Mouse (Mus musculus): ENCODE measurements around the gene Lmbr1.
"Not testable (repeated sequence)": the region's sequence is repeated elsewhere in the genome, so short reads cannot be mapped to it uniquely, and the experiment has no call there.

The Lmbr1 gene

DNA sequence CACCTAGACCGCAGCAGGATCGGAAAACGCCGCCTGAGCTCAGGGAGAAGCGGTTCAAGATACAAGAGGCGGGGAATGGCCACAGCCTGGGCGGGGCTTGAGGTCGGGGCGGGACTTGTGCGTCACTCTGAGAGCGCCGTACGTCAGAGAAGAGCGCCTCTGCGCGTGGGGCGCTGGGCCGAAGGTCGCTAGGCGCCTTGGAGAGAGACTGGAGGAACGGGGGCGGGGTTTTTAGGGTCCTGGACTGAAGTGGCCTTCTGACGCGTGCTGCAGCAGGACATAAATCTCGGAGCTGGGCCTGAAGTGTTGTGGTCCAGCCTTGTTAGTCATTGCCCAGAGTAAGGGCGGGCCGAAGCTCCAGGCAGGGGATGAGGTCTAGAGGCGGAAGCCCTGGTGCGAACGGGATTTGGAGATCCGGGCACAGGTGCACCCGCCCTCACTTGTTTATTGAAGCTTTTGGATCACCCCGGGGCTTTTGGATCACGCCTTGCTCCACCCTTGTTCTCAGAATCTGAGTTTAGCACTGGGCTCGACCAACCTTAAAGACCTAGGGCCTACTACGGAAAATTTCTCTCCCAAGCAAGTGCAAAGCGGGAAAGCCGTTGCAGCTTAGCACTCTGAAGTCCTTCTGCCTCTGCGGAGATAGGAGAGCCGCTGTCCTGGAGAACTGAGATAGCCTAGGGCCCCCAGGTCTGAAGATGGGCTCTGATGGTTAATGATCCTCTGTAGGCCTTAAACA lies at the start of gene Lmbr1:
TSS of gene Lmbr1 (minus strand) at position 93 of the 739 bp plus-strand sequence.
- peak; percentile 94 for DNase-seq (ENCODE audit: low spot score)

DNA sequence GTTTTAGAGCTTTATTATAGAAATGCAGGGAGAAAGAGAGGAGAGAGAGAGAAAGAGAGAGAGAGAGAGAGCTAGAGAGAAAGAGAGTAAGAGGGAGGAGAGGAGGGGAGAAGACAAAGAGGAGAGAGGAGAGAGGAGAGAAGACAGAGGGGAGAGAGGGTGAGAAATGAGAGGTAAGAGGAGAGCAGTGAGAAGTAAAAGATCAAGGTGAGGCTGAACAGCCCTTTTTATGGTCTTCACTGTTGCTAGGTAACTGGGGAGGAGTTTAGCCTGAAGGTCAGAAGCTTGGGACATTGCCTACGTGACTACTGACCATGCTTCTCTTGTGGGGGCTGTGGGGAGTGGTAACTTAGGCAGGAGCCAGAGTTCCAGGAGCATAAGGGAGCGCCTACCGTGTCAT lies 45.1 kb upstream of the Lmbr1 start:
- DNase-seq (ENCODE audit: low spot score): not testable (repeated sequence)

DNA sequence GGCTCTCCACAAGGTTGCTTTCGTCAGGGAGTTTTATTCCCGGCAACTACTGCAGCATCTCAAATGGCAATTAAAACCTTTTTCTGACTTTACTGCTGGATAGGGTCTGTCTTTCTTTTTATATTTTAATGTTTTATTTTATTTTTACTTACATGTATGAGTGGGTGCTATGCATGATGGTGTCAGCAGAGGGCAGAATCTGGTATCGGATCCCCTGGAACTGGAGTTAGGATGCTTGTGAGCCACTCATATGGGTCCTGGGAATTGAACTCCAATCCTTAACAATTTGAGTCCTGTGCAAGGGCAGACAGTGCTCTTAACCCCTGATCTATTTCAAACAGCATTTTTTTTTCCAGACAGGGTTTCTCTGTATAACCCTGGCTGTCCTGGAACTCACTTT lies 34.9 kb upstream of the Lmbr1 start:
- DNase-seq (ENCODE audit: low spot score): no peak

DNA sequence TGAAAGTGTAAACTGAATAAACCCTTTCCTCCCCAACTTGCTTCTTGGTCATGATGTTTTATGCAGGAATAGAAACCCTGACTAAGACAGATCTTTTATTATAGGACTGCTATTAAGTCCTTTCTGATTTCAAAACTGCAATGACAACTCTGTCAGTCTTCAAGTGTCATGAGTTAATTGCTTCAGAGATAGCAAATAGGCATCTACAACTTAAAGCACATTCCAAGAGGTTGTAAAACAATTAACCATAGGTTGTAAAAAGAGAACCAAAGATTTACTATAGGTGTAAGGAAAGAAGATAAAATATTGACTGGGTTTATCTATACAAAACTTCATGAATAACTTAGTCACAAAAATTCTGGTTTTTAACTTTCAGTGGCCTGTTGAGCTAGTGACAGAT lies 32.7 kb upstream of the Lmbr1 start:
- no peak for DNase-seq (ENCODE audit: low spot score)

DNA sequence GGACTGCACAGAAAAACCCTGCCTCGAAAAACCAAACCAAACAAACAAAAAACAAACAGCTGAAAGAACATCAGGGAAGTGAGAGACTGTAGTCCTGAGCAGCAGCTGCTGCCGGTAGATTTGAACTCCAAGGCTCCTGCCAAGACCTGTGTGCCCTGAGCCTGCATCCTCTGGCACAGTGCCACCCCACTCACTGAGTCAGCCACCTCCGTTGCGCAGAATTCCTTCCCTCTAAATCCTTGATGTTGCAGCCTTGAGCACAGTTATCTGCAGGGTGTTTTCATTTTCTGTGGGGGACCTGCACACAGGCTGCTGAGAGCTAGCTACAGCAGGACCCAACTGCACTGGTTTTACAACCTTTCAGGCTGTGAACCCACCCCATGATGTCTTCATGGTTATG lies 20.2 kb upstream of the Lmbr1 start:
- no peak for DNase-seq (ENCODE audit: low spot score)

DNA sequence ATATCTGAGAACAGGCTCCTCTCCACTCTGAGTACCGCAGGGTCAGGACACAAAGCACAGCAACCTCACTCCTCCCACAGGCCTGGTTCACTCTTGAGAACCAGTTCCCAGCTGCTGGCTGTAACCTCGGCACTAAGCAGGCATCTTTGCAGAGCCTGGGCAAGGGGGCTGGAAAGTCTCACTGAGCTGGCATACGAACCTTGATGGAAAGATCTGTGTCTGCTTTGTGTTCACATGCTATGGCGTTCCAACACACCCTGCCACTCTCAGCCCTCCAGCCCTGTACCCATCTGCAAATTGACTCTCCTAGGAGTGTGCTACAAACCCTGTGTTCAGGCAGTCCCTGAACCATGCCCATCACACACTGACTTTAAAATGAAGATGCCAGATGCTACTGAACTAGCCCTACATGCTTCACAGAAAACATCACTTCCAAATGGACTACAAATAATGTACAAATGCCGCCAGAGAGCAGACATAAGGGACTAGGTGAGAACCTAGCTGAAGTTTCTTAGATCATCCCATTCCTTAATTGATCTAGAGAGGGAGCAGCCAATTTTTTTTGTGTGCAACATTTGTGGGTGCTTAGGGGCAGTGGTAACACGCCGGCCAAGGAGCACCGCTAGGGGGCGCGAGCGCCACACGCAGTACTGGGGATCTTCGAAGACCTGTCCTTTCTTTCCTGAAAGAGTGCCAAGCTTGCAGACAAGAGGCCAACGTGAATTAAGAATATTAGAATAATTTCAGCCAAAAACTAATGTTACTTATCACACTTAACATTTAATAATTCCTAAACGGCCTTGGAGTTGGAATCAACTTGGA lies 11.0 kb upstream of the Lmbr1 start:
- peak; percentile 70 for DNase-seq (ENCODE audit: low spot score)

DNA sequence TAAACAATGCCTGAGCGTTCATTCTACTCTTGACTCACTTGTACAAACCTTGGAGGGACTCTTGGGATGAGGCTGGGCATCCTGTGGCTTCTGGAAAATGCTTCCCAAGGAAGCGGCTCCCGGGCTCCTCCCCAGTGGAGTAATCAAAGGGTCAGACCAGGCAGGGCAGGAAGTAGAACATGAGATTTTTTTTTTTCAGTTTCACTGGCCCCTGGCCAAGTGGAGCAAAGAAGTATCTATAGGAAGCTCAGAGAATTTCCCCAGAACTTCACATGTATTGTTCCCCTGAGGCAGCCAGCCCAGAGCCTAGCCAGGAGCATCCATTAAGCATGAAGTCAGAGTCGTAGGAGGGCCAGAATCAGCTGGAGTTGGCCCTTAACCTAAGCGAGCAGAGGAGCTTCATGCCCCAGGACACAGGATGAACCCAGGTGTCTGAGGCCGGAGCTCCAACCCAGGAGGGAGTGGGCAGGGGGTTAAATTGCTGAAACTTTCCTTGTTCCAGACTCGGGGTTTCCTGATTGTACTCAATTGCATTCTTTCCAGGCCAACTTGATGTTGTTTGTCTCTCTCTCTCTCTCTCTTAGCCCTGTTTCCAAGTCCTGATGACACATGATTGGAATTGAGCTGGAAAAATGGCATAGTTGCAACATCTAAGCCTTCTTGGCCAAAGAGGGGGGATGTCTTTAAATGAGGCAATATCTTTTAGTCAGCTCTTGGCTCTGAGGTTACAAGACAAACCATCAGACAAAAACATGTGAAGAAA lies 10.2 kb upstream of the Lmbr1 start:
- no peak for DNase-seq (ENCODE audit: low spot score)

DNA sequence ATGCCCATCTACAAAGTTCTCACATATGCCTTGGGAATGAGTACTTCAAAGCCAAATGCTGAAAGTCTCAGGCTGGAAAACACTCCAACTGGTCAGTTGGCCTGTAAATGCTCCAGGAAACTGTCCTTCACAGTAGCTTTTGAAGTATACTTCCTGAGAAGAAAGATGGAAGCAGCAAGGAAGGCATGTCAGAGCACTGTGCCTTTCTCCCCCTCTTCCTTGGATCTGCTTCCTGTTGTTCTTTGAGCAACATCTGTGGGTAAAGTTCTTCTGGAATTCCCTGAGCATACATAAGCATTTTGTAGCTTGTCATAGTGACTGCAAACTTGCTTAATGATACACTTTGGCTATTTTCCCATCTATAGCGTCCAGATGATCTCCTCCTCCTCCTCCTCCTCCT lies 9.4 kb upstream of the Lmbr1 start:
- no peak for DNase-seq (ENCODE audit: low spot score)

DNA sequence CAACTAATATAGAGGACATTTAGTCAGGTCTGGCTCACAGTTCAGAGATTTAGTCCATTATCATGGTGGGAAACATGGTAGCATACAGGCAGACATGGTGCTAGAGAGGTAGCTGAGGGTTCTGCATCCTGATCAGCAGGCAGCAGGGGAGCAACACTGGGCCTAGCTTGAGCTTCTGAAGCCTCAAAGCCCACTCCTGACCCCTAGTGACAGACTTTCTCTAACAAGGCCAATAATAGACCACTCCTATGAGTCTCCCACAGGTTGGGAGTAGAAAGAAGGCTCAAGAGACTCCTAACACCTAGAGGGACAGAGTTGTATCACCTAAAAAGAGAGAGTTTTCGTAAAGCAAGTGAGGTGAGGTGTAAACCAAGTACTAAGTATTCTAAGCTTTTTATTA lies 4.6 kb upstream of the Lmbr1 start:
- DNase-seq (ENCODE audit: low spot score): no peak

DNA sequence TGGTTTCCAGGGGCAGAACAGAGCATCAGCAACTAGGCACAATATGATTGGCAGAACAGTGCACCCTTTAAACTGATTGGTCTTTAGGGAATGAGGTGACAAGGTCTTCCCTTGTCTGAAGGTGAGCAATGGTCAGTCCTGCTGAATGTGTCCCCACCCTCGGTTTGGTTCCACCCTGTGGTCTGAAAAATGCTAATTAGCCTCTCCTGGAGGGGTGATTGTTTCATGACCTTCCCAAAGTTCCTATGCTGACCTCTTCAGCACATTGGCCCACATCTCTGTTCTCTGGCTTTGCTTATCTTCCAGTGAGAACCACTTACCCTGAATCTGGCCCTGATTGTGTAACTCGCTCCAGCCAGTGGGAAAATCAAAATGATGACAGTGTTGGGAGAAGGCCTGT lies 1.9 kb upstream of the Lmbr1 start:
- no peak for DNase-seq (ENCODE audit: low spot score)

DNA sequence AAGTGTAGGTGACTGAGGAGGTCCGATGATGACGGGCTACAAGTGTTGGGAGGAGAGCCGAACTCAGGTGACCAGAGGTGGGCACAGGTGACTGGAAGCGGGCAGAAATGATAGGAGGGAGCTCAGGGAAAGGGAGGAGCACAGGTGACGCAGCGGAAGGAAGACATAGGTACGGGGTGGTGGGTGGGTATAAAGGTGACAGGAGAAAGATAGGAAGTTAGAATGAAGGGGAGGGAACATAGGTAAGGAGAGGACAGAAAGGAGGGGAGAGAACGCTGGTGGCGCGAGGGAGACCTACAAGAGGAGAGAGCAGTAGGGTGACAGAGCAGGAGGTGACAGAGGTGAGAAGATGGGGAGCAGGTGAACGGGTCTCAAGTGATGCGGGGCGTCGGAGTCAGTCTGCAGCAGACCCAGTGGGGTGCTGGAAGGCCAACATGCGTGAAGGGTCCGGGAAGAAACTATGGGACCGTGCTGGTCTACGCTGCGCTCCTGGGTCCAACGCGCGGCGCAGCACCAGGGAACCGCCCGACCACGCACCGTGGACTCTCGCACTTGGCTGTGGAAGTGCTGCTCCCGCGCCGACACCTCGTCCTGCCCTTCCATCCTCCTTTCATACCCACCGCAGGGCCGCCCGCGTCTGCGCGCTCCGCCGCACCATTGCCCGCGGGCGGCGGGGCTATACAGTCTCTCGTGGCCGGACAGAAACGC lies 446 bp downstream of the Lmbr1 start:
- peak; percentile 26 for DNase-seq (ENCODE audit: low spot score)

DNA sequence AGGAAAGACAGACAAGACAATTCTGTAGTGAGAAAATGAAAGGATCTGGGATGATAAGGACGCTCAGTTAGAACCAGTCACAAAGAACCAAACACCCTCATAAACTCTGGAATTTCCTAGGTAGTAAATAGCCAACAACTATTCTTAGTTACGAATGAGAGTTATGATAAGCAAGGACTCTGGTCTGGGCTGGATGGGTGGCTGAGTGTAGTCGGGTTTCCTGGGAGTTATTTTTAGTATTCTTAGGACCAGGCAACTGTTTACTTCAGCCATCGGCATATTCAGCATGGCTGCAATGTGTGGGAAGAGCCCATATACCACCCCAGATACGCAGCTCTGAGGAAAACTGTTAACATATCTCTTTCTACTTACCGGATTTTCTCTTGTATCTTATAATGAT lies 14.7 kb downstream of the Lmbr1 start:
- DNase-seq (ENCODE audit: low spot score): no peak

DNA sequence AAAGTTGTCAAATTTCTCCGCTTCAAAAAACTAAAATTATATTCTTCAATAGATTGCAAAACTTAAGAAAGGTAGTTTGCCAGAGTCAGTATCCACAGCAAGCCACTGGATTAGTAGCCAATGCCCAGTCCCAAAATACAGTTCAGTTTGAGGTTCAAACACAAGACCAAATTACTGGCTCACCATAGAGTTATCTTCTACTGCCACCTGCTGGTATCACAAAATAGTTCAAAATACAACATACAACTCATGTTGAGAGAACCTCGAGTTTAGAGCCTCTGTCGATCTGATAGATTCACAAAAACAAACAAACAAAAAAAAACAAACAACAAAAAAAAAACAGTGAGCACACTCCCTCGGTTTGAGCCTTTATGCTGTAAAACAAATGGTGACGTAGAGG lies 42.4 kb downstream of the Lmbr1 start:
- DNase-seq (ENCODE audit: low spot score): no peak

DNA sequence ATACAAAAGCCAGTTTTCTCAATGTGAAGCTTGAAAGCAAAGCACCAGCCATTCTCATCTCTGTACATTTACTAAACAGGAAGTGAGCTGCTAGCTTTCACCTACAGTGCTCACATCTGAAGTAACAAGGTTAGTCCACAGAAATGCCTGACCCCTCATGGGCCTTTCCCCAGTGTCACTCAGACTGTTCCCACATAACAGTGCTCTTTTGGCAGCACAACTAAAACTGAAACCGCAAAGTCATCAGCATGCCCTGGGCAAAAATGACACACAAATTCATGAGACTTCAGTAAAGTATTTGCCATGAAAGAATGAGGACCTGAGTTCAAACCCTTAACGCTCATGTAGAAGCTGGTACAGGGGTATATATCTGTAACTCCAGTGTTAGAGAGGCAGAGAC lies 55.7 kb downstream of the Lmbr1 start:
- DNase-seq (ENCODE audit: low spot score): no peak

DNA sequence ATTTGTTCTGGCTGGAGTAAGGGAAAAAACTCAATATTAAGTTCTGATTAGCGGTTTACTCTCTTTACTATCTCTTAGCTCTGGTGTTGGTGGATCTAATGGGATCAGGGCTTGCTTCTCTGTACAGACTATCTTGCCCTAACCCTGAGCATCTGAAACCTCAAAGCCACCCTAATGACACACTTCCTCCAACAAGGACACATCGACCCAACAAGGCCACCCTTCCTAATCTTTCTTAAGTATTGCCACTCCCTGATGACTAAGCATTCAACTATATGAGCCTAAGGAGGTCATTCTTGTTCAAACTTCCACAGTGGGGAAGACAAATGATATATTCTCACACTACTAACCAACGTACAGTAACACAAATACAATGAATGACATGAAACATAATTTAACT lies 69.0 kb downstream of the Lmbr1 start:
- no peak for DNase-seq (ENCODE audit: low spot score)

DNA sequence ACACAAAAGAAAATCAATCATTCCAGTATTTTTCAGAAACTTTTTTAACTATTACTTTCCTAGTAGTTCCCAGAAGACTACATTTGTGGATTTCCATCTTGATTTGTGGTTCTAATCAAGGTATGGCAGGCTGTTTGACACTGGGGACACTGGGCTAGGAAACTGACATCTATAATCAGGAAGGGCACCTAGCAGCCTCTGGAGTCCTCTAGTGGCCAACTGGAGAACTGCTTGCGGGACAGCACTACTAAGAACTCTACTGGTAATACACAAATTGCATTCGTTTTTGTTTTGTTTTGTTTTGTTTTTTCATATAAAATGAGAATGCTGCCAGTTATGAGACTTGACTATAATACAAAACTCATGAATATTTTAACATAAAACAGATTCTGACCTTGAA lies 85.0 kb downstream of the Lmbr1 start:
- peak; percentile 27 for DNase-seq (ENCODE audit: low spot score)

DNA sequence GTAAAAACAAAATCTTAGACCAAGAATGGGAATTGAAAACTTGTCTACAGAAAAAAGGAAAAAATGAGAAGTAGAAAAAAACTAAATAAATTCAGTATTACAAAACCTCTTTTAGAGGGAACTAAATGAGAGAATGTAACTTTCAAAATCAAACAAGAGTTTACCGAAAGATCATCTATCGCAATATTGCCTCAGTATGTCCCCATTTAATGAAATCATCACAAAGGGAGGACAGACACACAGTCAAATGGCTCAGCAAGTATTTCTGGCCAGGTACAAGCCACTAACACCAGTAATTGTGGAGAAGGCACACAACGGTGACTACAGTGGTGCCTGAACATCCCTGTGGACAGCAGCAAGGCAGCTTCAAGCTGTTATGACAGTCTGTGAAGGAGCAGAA lies 88.1 kb downstream of the Lmbr1 start:
- DNase-seq (ENCODE audit: low spot score): no peak

DNA sequence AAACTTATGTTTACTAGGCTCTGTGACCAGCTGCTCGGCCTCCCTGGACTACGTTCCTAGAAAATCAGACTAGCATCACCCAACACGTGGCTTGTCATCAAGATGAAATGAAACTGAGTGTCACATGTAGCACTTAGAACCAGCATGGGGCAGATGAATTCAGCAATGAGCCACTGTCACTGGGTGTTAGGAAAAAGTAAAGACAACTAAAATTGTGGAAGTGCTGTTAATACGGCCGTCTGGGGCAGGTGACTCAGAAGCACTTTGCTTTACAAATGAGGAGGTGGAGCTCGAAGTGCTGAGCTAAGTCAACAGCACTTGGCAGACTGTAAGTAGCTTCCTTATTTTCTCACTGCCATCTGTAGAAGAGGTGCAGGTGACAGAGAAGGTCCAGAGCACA lies 88.5 kb downstream of the Lmbr1 start:
- no peak for DNase-seq (ENCODE audit: low spot score)

DNA sequence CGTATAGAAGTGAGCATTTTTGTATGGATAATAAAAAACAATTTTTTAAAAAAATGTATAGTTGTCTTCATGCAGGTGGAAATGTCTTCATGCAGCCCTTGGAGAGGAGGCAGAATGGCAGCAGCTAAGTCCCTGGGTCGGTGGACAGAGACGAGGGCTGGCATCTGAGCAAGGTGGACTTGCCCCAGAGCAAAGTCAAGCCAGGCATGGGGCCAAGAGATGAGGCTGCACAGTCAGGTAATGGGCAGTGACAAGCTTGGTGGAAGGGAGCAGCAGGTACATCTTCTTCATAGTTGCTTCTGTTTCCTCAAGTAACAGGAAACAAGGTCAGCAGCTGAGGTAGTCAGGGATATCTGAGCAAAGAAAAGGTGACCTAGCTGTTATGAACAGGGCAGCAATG lies 97.1 kb downstream of the Lmbr1 start:
- no peak for DNase-seq (ENCODE audit: low spot score)

DNA sequence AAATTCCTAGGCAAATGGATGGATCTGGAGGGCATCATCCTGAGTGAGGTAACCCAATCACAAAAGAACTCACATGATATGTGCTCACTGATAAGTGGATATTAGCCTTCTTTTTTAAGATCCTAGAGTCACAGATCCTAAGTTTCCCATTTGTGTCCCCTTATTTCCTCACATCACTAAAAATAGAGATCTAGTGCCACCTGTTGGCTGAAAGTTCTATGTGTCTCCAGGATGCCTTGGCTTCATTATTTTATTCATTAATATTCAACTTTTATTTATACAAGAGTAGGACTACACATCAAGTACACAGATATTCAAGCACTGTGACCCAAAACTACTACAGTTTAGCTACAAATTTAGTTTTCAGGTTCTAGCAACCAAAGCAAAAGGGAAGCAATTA lies 103.4 kb downstream of the Lmbr1 start:
- no peak for DNase-seq (ENCODE audit: low spot score)

DNA sequence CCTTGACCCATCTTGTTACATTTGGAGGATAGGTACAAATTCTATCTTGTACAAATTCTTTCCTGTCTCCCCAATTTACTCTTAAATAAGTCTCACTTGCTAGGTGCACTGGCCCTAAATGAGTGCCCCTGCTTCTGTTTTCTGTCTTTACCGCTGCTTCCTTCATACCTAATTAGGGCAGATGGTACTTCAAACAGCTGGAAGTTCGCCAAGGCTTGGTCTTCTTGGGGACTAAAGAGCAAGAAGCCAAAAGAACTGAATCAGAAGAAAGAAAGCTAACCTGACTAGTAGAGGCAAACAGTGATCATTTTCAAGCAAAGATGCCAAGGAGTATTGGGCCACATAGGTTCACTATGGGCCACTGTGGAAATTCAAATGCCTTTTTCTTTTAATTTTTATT lies 104.8 kb downstream of the Lmbr1 start:
- DNase-seq (ENCODE audit: low spot score): no peak

DNA sequence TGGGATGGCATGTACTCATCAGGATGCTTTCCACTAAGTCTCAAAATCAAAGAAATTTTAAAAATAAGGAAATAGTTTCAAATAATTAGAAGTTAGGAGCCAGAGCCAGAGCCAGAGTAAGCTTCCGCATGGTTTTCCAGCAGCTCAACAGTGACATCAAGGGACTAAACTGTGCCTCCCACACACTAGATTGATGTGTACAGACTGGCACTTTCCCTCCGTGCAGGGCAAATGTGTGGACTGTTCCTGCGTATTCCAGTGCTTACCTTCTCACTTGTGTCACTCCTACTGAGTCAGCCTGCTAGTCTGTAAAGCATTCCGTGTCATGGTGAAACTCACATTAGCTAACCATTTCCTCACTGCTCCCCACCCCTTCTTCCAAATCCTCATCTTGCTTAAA lies 107.3 kb downstream of the Lmbr1 start:
- DNase-seq (ENCODE audit: low spot score): peak; percentile 19

All from testis, postnatal 14 days (tissue).